Mouse (Mus musculus): ENCODE data around the gene Ankrd33b.

DNA sequence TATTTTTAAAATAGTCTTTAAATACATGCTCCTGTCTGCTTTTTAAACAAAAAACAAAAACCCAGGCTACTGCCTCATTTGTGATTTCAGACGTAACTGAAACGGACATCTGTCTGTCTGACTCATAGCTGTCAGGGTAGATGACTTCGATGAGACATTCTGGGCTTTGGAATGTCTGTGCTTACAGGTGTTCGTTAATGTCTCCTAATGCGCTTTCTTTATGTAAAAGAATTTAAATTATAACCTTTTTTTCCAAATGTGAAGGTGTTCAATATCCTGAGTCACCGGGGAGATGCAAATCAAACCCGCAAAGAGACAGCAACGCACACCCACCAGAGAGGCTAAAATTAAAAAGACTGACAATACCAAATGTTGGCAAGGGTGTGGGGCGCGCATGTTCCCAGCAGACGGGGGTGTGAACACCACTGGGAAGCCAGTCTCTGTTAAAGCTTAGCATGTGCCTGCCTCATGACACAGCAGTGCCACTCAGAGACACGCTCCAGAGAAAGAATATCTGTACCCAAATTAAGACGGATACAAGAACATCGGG is 30.3 kb downstream of the Ankrd33b start:
- TF ChIP-seq CTCF (IDR thresholded peaks at IDR 0.05; ENCODE audit: extremely low read depth, insufficient read depth, low read length) (no peak), POLR2A (IDR thresholded peaks at IDR 0.05; ENCODE audit: extremely low read depth, insufficient read depth, low read length) (no peak)
